Mouse (Mus musculus): ENCODE data around the gene Lgr6. TPM values are rescaled to one million over a fixed set of nuclear protein-coding genes. Genes with fewer than 3 reads are reported as not detected.

Gene Lgr6
- total and polyA plus RNA-seq, 2 experiments from 2014 or later, result 3.8 to 8.6 TPM

DNA sequence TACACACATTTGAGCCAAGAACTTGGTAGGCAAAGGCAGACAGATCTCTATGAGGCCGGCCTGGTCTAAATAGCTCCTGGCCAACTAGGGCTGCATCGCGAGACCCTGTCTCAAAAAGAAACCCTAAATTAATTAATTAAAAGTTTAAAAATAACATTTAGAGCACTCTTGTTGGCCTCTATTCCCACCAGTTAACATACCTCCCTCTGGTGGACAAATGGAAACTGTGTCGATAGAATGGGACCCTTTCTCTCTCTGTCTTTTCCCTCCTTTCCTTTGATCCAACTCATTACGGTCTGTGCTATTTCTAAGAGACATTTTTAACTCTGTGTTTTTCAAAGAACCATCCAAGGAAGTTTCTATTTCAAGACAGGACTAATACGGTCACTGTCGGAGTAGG, 144.4 kb downstream of the Lgr6 start:
- H3K27me3 ChIP-seq (ENCODE audit: control insufficient read depth, insufficient read depth, low read length), result no peaks in the 10 kb centered on the region
- TF ChIP-seq EP300 (IDR thresholded peaks at IDR 0.05; ENCODE audit: low read depth) (no peak), CTCF (IDR thresholded peaks at IDR 0.05; ENCODE audit: low read depth) (peak; percentile 64)
- no peak overlapping the region for H3K27ac ChIP-seq (ENCODE audit: low read depth)
- no peaks in the 10 kb centered on the region for H3K9me3 ChIP-seq (replicated peaks; ENCODE audit: control insufficient read depth, low read length)
- WGBS, result 37% methylated on average over 7 of the region's 7 CpGs
- H3K4me1 ChIP-seq (ENCODE audit: control insufficient read depth, insufficient read depth), result 0 out of 2 replicates have a peak, but pooled peaks cover 10% of the 10 kb centered on the region
- ATAC-seq (ENCODE audit: insufficient read depth, low read depth), result no peak
- H3K9ac ChIP-seq (replicated peaks; ENCODE audit: low read depth, low read length), result no peak overlapping the region
- peak; percentile 48 for DNase-seq (ENCODE audit: low spot score)
- no peak overlapping the region for H3K4me2 ChIP-seq (ENCODE audit: low read depth, low read length)
- H3K4me3 ChIP-seq (ENCODE audit: low read depth, low read length), result no peak overlapping the region
- no peaks in the 10 kb centered on the region for H3K36me3 ChIP-seq (replicated peaks; ENCODE audit: control insufficient read depth, insufficient read depth, low read length)

GRCm38 (mm10) chr1:134955637-134956176, 149.4 kb downstream of the Lgr6 start, which contains the start of gene Ppp1r12b:
Ppp1r12b (minus strand) TSS chr1:134955942.
- Histone ChIP-seq H3K9me3 (replicated peaks; ENCODE audit: control insufficient read depth, low read length) (no peaks in the 10 kb centered on the region), H3K4me3 (ENCODE audit: low read depth, low read length) (peak within 1 kb of the TSS; percentile 89), H3K9ac (replicated peaks; ENCODE audit: low read depth, low read length) (peak within 1 kb of the TSS; percentile 87), H3K27ac (ENCODE audit: low read depth) (peak within 1 kb of the TSS; percentile 92), H3K27me3 (ENCODE audit: control insufficient read depth, insufficient read depth, low read length) (no peaks in the 10 kb centered on the region), H3K4me1 (ENCODE audit: control insufficient read depth, insufficient read depth) (peaks cover 9% of the 10 kb centered on the region; the same call in 1 of the 2 replicates), H3K4me2 (ENCODE audit: low read depth, low read length) (peak within 1 kb of the TSS; percentile 80), H3K36me3 (replicated peaks; ENCODE audit: control insufficient read depth, insufficient read depth, low read length) (no peaks in the 10 kb centered on the region)
- DNase-seq (ENCODE audit: low spot score) (peak; percentile 98), ATAC-seq (ENCODE audit: insufficient read depth, low read depth) (peak; percentile 99)
- WGBS, result under 1% methylated on average over 39 of the region's 39 CpGs
- TF ChIP-seq EP300 (IDR thresholded peaks at IDR 0.05; ENCODE audit: low read depth) (0 out of 2 replicates have a peak, but pooled peaks have one; percentile 61), CTCF (IDR thresholded peaks at IDR 0.05; ENCODE audit: low read depth) (peak; percentile 30; the same call in 1 of the 2 replicates)

GRCm38 (mm10) chr1:134955050-134955636, 149.9 kb downstream of the Lgr6 start:
- Histone ChIP-seq H3K27ac (ENCODE audit: low read depth) (peak overlapping the region; percentile 92), H3K27me3 (ENCODE audit: control insufficient read depth, insufficient read depth, low read length) (no peaks in the 10 kb centered on the region), H3K4me3 (ENCODE audit: low read depth, low read length) (peak overlapping the region; percentile 89), H3K4me2 (ENCODE audit: low read depth, low read length) (peak overlapping the region; percentile 80), H3K9ac (replicated peaks; ENCODE audit: low read depth, low read length) (peak overlapping the region; percentile 87), H3K4me1 (ENCODE audit: control insufficient read depth, insufficient read depth) (peaks cover 14% of the 10 kb centered on the region), H3K9me3 (replicated peaks; ENCODE audit: control insufficient read depth, low read length) (no peaks in the 10 kb centered on the region), H3K36me3 (replicated peaks; ENCODE audit: control insufficient read depth, insufficient read depth, low read length) (no peaks in the 10 kb centered on the region)
- DNase-seq (ENCODE audit: low spot score) (peak; percentile 32), ATAC-seq (ENCODE audit: insufficient read depth, low read depth) (peak; percentile 31)
- TF ChIP-seq CTCF (IDR thresholded peaks at IDR 0.05; ENCODE audit: low read depth) (no peak), EP300 (IDR thresholded peaks at IDR 0.05; ENCODE audit: low read depth) (no peak)
- 3% methylated on average over 16 of the region's 16 CpGs for WGBS

GRCm38 (mm10) chr1:134949946-134950345, 155.1 kb downstream of the Lgr6 start:
- H3K4me3 ChIP-seq (ENCODE audit: low read depth, low read length), result no peak overlapping the region
- no peak for TF ChIP-seq CTCF (IDR thresholded peaks at IDR 0.05; ENCODE audit: low read depth)
- no peak for TF ChIP-seq EP300 (IDR thresholded peaks at IDR 0.05; ENCODE audit: low read depth)
- DNase-seq (ENCODE audit: low spot score), result peak; percentile 80
- H3K4me2 ChIP-seq (ENCODE audit: low read depth, low read length), result no peak overlapping the region
- H3K27me3 ChIP-seq (ENCODE audit: control insufficient read depth, insufficient read depth, low read length), result no peaks in the 10 kb centered on the region
- peaks cover 15% of the 10 kb centered on the region for H3K4me1 ChIP-seq (ENCODE audit: control insufficient read depth, insufficient read depth)
- peak overlapping the region; percentile 85 for H3K27ac ChIP-seq (ENCODE audit: low read depth)
- H3K9me3 ChIP-seq (replicated peaks; ENCODE audit: control insufficient read depth, low read length), result no peaks in the 10 kb centered on the region
- 53% methylated on average over 3 of the region's 3 CpGs for WGBS
- peak overlapping the region; percentile 33; the same call in 1 of the 2 replicates for H3K9ac ChIP-seq (replicated peaks; ENCODE audit: low read depth, low read length)
- ATAC-seq (ENCODE audit: insufficient read depth, low read depth), result peak; percentile 93
- 0 out of 2 replicates have a peak, but pooled peaks cover 14% of the 10 kb centered on the region for H3K36me3 ChIP-seq (replicated peaks; ENCODE audit: control insufficient read depth, insufficient read depth, low read length)

DNA sequence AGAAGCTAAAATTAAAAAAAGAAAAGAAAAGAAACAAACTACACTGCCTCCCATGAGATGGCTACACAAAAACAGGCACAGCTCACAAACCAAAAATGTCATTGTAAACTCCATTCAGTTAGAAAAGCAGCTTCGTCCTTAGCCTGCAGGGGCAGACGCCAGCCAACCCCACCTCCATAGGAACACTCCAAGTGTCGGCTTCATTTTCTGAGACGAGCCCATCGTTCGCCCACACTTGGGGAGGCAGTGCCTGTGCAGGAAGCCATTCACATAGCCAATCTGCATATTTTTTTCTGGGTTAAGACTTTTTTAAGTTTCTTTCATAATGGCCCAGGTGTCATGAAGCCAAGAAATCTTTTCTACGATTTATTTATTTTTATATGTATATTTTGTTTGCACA, 157.5 kb downstream of the Lgr6 start:
- TF ChIP-seq EP300 (IDR thresholded peaks at IDR 0.05; ENCODE audit: low read depth) (no peak), CTCF (IDR thresholded peaks at IDR 0.05; ENCODE audit: low read depth) (no peak)
- 89% methylated on average over 7 of the region's 7 CpGs for WGBS
- Histone ChIP-seq H3K4me2 (ENCODE audit: low read depth, low read length) (no peak overlapping the region), H3K9ac (replicated peaks; ENCODE audit: low read depth, low read length) (no peak overlapping the region), H3K4me1 (ENCODE audit: control insufficient read depth, insufficient read depth) (peaks cover 11% of the 10 kb centered on the region), H3K4me3 (ENCODE audit: low read depth, low read length) (no peak overlapping the region), H3K9me3 (replicated peaks; ENCODE audit: control insufficient read depth, low read length) (no peaks in the 10 kb centered on the region), H3K27ac (ENCODE audit: low read depth) (no peak overlapping the region), H3K27me3 (ENCODE audit: control insufficient read depth, insufficient read depth, low read length) (no peaks in the 10 kb centered on the region), H3K36me3 (replicated peaks; ENCODE audit: control insufficient read depth, insufficient read depth, low read length) (peaks cover 25% of the 10 kb centered on the region; the same call in 1 of the 2 replicates)
- no peak for DNase-seq (ENCODE audit: low spot score)
- no peak for ATAC-seq (ENCODE audit: insufficient read depth, low read depth)

Measured in heart, postnatal 0 days (tissue).